Mouse (Mus musculus): ENCODE measurements around the gene Hist1h2ai. TPM values are rescaled to one million over a fixed set of nuclear protein-coding genes. Genes with fewer than 3 reads are reported as not detected.
"Not testable (repeated sequence)": the region's sequence is repeated elsewhere in the genome, so short reads cannot be mapped to it uniquely, and the experiment has no call there.

Gene Hist1h2ai
- polyA plus RNA-seq, 1 experiment from 2014 or later: not detected

DNA sequence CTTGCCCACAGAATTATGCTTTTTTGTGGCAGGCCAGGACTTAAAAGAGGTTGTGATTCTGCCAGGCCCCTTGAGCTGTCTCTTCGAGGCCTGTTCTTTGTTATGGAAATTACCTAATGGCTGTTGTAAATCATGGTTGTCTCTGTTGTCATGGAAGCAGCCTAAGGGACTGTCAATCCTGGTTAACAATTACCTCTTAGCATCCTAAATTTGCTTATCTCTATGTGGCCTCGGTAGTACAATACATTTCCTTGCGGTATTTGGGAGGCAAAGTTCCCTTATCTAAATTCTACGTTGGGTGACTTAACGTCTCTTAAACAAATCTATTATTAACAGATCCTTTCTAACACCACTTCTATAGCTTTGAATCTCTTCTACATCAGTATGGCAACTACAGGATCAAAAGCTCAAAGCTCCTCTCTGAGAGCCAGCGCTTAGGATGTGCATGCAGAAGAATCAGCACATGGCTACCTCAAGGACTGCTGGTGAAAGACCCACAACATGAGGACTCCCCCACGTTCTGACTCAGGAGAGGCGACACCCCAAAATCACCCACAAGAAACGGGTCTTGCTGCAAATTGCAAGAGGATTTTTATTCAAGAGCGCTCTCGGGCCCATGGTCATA, 11.8 kb downstream of the Hist1h2ai start:
- ATAC-seq: no peak
- H3K4me1 ChIP-seq (ENCODE audit: insufficient read depth, low read depth, low read length): no peaks in the 10 kb centered on the region

GRCm38 (mm10) chr13:21729544-21729943, 13.3 kb downstream of the Hist1h2ai start:
- TF ChIP-seq CTCF (IDR thresholded peaks at IDR 0.05) (no peak), EP300 (IDR thresholded peaks at IDR 0.05) (no peak)
- no peak overlapping the region for H3K4me3 ChIP-seq (ENCODE audit: low read depth, low read length)
- H3K4me2 ChIP-seq (replicated peaks; ENCODE audit: low read depth, low read length): no peak overlapping the region
- H3K27ac ChIP-seq (ENCODE audit: low read length): no peak overlapping the region
- no peak overlapping the region for H3K9ac ChIP-seq (replicated peaks; ENCODE audit: low read depth)
- WGBS: 40% methylated on average over 1 of the region's 1 CpGs
- H3K9me3 ChIP-seq (ENCODE audit: low read length): no peaks in the 10 kb centered on the region
- H3K4me1 ChIP-seq (ENCODE audit: insufficient read depth, low read depth, low read length): no peaks in the 10 kb centered on the region
- H3K36me3 ChIP-seq (ENCODE audit: insufficient read depth, low read length): no peaks in the 10 kb centered on the region
- ATAC-seq: no peak
- H3K27me3 ChIP-seq (replicated peaks; ENCODE audit: insufficient read depth, low read length): no peaks in the 10 kb centered on the region
- no peak for DNase-seq (ENCODE audit: low spot score)

More for the DNA sequence above, 11.8 kb downstream of the Hist1h2ai start:
- no peaks in the 10 kb centered on the region for H3K36me3 ChIP-seq (ENCODE audit: insufficient read depth, low read length)
- TF ChIP-seq CTCF (IDR thresholded peaks at IDR 0.05) (no peak), EP300 (IDR thresholded peaks at IDR 0.05) (no peak)
- WGBS: 39% methylated on average over 9 of the region's 11 CpGs
- H3K27ac ChIP-seq (ENCODE audit: low read length): no peak overlapping the region
- no peaks in the 10 kb centered on the region for H3K27me3 ChIP-seq (replicated peaks; ENCODE audit: insufficient read depth, low read length)
- H3K4me2 ChIP-seq (replicated peaks; ENCODE audit: low read depth, low read length): no peak overlapping the region
- no peaks in the 10 kb centered on the region for H3K9me3 ChIP-seq (ENCODE audit: low read length)
- no peak overlapping the region for H3K9ac ChIP-seq (replicated peaks; ENCODE audit: low read depth)
- no peak for DNase-seq (ENCODE audit: low spot score)
- H3K4me3 ChIP-seq (ENCODE audit: low read depth, low read length): no peak overlapping the region

- H3K27me3 ChIP-seq (replicated peaks; ENCODE audit: insufficient read depth, low read length): no peaks in the 10 kb centered on the region
- no peaks in the 10 kb centered on the region for H3K36me3 ChIP-seq (ENCODE audit: insufficient read depth, low read length)
- no peak overlapping the region for H3K4me3 ChIP-seq (ENCODE audit: low read depth, low read length)
- no peak overlapping the region for H3K4me2 ChIP-seq (replicated peaks; ENCODE audit: low read depth, low read length)
- no peaks in the 10 kb centered on the region for H3K9me3 ChIP-seq (ENCODE audit: low read length)
- no peak for DNase-seq (ENCODE audit: low spot score)
- no peak overlapping the region for H3K9ac ChIP-seq (replicated peaks; ENCODE audit: low read depth)
- no peaks in the 10 kb centered on the region for H3K4me1 ChIP-seq (ENCODE audit: insufficient read depth, low read depth, low read length)
- ATAC-seq: no peak
- WGBS: 77% methylated on average over 5 of the region's 5 CpGs
- TF ChIP-seq EP300 (IDR thresholded peaks at IDR 0.05) (no peak), CTCF (IDR thresholded peaks at IDR 0.05) (peak; percentile 18; the same call in 1 of the 2 replicates)
- H3K27ac ChIP-seq (ENCODE audit: low read length): no peak overlapping the region
Measured at GRCm38 (mm10) chr13:21733466-21733865, 17.2 kb downstream of the Hist1h2ai start.

- TF ChIP-seq EP300 (IDR thresholded peaks at IDR 0.05) (no peak), CTCF (IDR thresholded peaks at IDR 0.05) (peak; percentile 92)
- Histone ChIP-seq H3K4me1 (ENCODE audit: insufficient read depth, low read depth, low read length) (no peaks in the 10 kb centered on the region), H3K27ac (ENCODE audit: low read length) (0 out of 2 replicates have a peak overlapping the region, but pooled peaks have one; percentile 4), H3K36me3 (ENCODE audit: insufficient read depth, low read length) (no peaks in the 10 kb centered on the region), H3K9me3 (ENCODE audit: low read length) (no peaks in the 10 kb centered on the region), H3K27me3 (replicated peaks; ENCODE audit: insufficient read depth, low read length) (no peaks in the 10 kb centered on the region), H3K4me2 (replicated peaks; ENCODE audit: low read depth, low read length) (peak overlapping the region; percentile 61), H3K9ac (replicated peaks; ENCODE audit: low read depth) (no peak overlapping the region; the same call in 1 of the 2 replicates), H3K4me3 (ENCODE audit: low read depth, low read length) (peak overlapping the region; percentile 47)
- peak; percentile 95 for DNase-seq (ENCODE audit: low spot score)
- ATAC-seq: peak; percentile 81
- WGBS: 1% methylated on average over 21 of the region's 21 CpGs
Measured at GRCm38 (mm10) chr13:21734010-21734905, 18.0 kb downstream of the Hist1h2ai start.

GRCm38 (mm10) chr13:21734906-21735767, 18.9 kb downstream of the Hist1h2ai start, which contains the start of gene Hist1h4j:
Gene Hist1h4j (plus strand): TSS chr13:21735064.
- peak within 1 kb of the TSS; percentile 2; the same call in 1 of the 2 replicates for H3K9ac ChIP-seq (replicated peaks; ENCODE audit: low read depth)
- H3K9me3 ChIP-seq (ENCODE audit: low read length); H3K36me3 ChIP-seq (ENCODE audit: insufficient read depth, low read length); H3K27me3 ChIP-seq (replicated peaks; ENCODE audit: insufficient read depth, low read length); H3K4me1 ChIP-seq (ENCODE audit: insufficient read depth, low read depth, low read length): not testable (repeated sequence)
- ATAC-seq (peak; percentile 85), DNase-seq (ENCODE audit: low spot score) (peak; percentile 84)
- H3K4me3 ChIP-seq (ENCODE audit: low read depth, low read length): peak within 1 kb of the TSS; percentile 47
- peak within 1 kb of the TSS; percentile 75 for H3K27ac ChIP-seq (ENCODE audit: low read length)
- H3K4me2 ChIP-seq (replicated peaks; ENCODE audit: low read depth, low read length): peak within 1 kb of the TSS; percentile 61
- WGBS: under 1% methylated on average over 39 of the region's 56 CpGs

All from lung, postnatal 0 days (tissue).